Mouse (Mus musculus) skeletal muscle tissue, adult 2 months (tissue): ENCODE results near the gene Pdpk1.

ENCODE experiments used
- DNase-seq: peaks from one replicate; pipeline ENCODE4 v3.0.0-alpha.2; 2012; ENCODE audit warnings: low read depth, low spot score

The Pdpk1 gene

DNA sequence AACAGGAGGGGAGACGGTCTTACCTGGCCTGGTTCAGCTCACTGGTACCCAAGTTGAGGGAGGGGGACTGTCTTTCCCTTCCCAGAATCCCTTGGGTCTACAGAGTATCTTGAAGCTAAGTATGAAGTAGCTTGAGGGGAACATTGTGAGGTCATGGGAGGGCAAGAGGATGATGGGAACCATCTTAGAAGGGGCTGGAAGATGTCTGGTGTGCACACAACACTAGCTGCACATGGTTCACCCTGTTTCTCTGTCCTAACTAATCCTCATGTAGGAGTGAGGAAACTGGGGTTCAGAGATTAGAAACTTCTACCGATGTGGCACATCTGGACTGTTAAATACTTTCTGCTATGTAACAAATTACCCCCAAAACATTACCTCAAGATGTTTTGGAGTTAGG lies at the start of gene Pdpk1:
Gene Pdpk1 (minus strand): TSS at position 101 of the 400 bp plus-strand sequence.
- DNase-seq, result no peak

GRCm38 (mm10) chr17:24199741-24200140 lies 49.0 kb upstream of the Pdpk1 start:
- DNase-seq, result no peak

DNA sequence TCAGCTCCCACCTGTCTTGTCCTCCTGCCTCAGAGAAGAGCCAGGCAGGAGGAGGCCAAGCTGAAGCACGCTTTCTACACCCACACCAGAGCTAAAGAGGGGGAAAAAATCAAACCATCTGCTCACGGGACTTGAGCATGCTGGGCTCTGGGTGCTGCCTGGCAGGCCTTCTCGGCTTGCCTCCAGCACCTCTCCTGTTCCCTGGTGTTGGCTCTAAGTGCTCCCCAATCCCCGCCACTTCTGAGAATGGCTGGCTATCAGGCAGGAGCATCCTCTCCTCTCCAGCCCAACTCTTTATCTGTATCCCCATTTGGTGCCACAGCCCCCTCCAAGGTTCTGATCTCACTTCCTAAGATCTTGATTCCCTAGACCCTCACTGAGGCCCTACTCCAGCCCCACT lies 48.5 kb upstream of the Pdpk1 start:
- DNase-seq, result no peak

DNA sequence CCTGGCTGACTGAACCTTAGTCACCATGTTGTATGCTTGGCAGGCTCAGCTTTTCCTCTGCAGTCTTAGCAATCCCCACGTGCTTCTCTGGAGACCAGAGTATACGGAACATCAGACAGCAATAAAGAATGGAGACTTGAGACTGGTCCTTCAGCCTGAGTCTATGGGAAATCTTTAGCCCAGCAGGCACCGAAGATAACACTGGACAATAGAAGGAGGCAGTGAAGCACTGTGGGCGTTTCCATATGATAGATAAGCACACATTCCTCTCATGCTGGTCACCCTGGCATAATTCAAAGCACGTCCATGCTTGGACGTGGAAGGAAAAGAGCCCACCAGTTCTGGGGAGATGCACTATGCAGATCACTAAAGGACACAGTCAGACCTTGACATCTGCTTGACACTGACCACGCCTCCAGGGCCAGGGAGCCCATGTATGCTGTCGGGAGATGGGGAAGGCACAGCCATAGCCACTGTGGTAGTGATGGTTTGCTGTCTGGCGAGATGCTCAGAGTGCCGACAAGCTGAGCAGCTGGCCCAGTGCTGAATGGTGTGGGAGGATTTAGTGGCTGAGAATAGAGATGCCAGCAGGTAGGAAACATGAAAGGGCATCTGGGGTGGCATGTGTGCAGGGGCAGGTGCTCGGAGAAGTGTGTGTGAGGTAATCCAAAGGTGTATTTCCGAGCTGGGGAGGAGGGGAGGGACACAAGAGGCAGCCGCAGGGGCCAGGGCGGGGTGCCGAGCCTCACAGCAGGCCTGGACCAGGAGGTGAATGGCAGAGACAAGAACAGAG lies 46.5 kb upstream of the Pdpk1 start:
- no peak for DNase-seq

GRCm38 (mm10) chr17:24195349-24195748 lies 44.6 kb upstream of the Pdpk1 start:
- DNase-seq, result no peak

DNA sequence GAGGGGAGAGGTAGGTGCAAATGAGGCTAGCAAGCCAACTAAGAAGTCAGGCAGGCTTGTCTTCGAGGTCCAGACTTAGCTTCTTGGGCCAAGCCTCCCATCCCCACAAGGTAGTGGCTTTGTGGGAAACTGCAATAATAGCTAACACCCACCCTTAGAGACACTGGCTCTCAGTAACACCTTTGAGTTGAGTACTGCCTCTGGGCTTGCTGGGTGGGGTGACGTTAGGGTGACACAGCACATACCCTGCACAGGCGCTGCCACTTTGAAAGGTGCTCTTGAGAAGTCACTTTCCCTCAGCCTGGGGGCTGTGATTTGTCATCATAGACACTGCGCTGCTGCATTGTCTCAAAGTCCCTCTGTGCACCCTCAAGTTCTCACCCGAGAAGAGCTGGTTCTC lies 43.0 kb upstream of the Pdpk1 start:
- no peak for DNase-seq

DNA sequence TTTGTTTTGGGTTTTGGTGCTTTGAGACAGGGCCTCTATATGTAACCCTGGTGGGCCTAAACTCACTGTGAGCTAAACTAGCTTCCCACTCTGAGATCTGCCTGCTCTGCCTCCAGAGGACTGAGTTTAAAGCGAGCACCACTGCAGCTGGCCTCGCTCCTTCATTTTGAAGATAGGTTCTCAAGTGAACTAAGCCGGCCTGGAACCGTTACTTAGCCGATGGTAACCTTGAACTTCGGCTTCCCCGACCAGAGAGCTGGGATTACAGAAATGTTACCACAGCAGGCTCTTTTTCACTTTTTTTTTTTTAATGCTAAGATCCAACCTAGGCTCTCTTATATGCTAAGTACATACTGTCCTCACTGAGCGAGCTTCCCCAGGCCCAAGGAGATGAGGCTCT lies 42.5 kb upstream of the Pdpk1 start:
- no peak for DNase-seq

- DNase-seq, result no peak
Measured at GRCm38 (mm10) chr17:24192848-24193247, 42.1 kb upstream of the Pdpk1 start.

- DNase-seq, result peak; percentile 77
Measured at GRCm38 (mm10) chr17:24191481-24191880, 40.8 kb upstream of the Pdpk1 start.

DNA sequence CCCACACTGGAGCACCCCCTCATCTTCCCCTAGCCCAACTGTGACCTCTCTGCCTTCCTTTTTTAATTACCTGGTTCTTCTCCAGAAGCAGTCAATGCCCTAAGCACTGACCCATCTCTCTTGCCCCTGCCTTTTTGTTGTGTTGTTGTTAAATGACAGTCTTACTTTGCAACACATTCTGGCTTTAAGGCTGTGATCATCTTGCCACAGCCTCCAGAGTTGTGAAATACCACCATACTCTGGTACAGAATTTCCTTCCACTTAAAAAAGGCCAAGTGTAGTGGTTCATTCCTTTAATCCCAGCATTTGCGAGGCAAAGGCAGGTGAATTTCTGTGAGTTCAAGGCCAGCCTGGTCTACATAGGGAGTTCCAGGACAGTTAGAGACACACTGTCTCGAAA lies 40.2 kb upstream of the Pdpk1 start:
- no peak for DNase-seq

DNA sequence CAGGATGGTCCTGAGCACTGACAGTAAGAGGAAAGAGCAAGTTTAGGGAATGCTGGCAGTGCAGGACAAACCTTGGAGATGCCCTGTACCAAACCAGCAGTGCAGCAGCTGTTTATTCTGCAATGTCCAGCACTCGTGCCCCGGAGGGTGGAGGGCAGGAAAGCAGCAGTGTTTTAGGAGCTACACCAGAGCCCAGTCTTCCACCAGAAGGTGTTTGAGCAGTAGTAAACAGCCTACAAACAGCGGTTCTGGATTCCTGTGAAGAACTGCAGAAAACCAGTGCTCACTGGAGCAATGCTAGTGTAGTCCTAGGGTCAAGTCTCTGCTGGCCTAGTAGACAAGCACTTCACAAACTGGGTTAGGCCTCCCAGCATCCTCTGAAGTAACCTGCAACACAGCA lies 23.5 kb upstream of the Pdpk1 start:
- DNase-seq, result no peak

DNA sequence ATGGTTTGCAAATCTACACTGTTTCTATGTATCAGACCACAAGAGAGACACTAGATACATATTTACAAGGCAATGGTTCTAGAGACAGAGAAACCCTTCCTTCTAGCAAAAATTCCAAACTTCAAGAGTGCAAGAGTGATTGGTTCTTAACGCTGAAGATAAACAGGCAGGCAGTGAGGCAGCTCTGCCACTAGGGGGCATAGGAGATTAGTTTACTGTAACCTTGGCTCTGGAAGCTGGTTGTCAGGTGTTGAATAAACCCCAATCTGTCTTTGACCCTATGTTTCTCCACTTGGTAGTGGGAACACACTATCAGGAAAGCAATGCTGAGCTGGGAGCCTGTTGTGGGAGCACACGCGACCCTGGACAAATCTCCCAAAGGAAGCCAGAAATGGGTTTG lies 22.7 kb upstream of the Pdpk1 start:
- peak; percentile 66 for DNase-seq

GRCm38 (mm10) chr17:24171738-24172137 lies 21.0 kb upstream of the Pdpk1 start:
- DNase-seq, result no peak

DNA sequence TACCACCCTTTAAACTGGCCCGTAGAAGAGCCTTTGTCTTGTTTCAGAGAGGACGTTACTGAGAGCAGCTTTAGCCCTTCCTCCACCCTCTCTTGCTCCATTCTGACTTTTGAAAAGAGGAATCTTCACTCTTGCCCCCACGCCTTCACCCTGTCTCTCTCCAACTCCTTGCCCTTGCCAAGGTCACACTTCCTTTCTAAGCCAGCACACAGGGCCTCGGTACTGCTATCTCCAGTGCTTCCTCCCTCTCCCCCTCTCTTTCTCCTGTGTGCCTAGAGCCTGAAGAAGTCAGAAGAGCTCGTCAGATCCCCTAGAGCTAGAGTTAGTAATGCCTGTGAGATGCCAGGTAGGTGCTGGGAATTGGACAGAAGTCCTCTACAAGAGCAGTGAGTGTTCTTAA lies 20.0 kb upstream of the Pdpk1 start:
- no peak for DNase-seq

- no peak for DNase-seq
Measured at GRCm38 (mm10) chr17:24170125-24170524, 19.4 kb upstream of the Pdpk1 start.

DNA sequence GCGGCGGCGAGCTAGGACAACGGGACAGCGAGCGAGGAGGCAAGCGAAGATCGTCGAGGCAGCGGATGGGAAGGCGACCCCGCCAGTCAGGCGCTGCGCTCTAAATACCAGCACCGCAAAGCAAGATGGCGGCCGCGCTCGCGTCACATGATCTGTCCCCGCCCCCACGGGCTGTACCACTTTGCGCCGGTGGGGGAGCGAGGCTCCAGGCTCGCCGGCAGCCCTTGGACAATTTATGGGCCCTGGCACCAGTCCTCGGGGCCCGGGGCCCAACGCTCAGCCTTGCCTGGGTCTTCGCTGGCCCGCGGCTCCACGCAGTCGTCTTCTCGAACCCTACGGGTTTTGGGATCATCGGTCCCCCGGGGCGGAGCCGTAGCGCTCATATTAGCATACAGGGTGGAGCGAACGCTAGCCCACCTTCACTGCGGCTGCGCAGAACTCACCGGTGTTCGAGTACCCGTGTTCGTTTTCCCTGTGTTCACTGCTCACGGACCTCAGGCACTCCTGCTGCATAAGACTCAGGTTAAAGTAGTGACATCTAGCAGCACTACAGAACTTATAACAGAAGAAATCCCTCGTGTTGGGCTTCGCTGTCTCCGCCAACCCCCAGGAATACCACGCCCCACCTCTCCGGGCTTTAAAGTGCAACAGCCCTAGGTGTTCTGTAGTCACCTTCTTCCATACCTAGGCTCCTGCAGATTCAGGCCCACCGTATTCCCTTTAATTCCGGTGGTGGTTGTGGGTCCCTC lies 18.8 kb upstream of the Pdpk1 start, which contains the start of gene Atp6v0c:
Gene Atp6v0c (minus strand): TSS at position 386 of the 749 bp plus-strand sequence.
- DNase-seq, result peak; percentile 94

DNA sequence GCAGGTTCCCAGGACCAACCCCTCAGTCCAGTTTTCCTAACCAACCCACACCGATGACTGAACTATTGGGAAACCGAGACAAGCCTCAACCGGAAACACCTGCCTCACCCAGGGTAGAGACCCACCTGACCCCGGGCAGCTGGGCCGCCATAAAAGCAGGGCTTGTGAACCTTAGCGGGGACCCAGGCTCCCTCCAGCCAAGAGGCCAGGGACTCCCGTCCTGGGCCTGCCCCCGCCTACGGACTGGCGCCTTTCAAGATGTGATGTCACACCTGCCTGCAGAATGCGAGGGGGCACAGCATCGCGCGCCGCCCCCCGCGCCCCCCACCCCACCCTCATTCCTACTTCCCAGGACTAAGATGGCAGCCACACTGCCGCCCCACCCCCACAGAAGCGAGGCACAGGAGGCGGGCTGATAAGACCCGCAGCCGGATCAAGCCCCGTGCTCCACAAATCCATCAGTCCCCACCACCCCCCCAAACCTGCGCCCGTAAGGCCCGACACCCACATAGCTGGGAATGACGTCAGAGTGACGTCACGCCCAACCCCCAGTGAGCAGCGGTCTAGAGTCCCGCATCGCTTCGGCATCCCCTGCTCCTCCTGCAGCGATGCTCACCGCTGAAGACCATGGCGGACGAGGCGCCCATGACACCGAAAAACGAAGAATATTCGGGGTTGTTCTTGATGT lies 18.0 kb upstream of the Pdpk1 start:
- DNase-seq, result peak; percentile 65

GRCm38 (mm10) chr17:24167891-24168505 lies 17.3 kb upstream of the Pdpk1 start:
- DNase-seq, result no peak

GRCm38 (mm10) chr17:24167120-24167519 lies 16.4 kb upstream of the Pdpk1 start:
- DNase-seq, result no peak

DNA sequence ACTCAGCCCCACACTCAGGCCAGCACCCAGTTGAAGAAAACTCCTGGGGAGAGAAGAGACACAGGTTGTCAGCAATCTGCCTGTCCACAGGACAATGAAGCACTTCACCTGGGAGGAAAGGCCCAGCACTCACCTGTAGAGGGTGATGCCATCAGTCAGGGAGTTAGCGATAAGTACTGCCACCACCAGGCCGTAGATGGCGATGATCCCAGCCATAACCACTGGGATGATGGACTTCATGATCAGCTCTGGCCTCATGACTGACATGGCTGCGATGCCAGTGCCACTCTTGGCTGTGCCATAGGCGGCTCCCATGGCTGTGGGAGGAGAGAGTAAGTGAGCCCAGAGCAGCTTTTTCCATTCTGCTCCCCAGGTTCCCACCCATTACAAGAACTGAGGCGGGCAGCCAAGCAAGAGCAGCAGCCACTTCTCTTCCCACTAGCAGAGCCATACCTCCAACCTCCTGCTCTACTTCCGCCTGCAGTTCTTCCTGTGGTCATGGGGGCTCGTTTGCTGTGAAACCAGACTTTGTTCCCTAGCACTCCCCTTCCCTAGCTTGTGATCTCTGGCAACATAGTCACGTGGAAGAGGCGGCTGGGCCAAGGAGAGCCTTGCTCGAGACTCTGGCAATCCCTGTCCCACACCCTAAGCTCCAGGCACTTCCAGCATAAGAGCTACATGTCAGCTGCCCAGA lies 14.0 kb upstream of the Pdpk1 start:
- DNase-seq, result no peak
